Mouse (Mus musculus) heart, adult 18-20 months (tissue): ENCODE measurements around the gene Mtmr11. TPM values are rescaled to one million over a fixed set of nuclear protein-coding genes. Genes with fewer than 3 reads are reported as not detected.
"Not testable (repeated sequence)": the region's sequence is repeated elsewhere in the genome, so short reads cannot be mapped to it uniquely, and the experiment has no call there.

Experiments used
- DNase-seq, 2 experiments: peaks; one replicate each; pipeline ENCODE4 v3.0.0; 2021 to 2022; ENCODE audit warnings: mixed read lengths in 1 of 2
- microRNA-seq, 2 experiments: library from miRNA; unstranded; fragments of <30 nt; microRNA quantifications; one replicate each; pipeline ENCODE4 v1.2.0; 2022
- total RNA-seq, 2 experiments: library from RNA; stranded (reverse); gene quantifications; 2 replicates each; pipeline ENCODE4 v1.2.3; 2021

Gene Mtmr11
- total RNA-seq, 2 experiments from 2014 or later, result 1.7 to 3.4 TPM

DNA sequence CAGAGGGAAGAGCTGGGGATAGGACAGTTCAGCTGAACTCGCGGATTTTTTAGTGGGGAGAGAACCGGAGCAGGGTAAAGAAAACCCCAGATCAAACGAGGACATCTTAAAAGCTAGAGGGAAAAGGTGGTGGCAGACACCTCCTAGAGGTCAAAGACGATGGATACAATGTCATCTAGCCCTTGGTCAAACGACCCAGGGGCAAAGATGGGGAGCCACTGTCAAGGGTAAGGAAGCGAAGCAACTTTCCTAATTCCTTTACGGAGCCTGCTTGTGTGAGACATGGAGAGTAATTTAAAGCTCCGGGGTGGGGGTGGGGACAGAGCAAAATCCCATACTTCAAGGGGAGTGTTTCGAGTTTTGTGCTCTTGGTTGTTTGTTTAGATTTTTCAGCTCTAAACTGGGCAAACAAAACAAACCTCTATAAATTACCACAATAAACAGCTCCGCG, 57.4 kb downstream of the Mtmr11 start:
- peak; percentile 42 to 66 for DNase-seq

DNA sequence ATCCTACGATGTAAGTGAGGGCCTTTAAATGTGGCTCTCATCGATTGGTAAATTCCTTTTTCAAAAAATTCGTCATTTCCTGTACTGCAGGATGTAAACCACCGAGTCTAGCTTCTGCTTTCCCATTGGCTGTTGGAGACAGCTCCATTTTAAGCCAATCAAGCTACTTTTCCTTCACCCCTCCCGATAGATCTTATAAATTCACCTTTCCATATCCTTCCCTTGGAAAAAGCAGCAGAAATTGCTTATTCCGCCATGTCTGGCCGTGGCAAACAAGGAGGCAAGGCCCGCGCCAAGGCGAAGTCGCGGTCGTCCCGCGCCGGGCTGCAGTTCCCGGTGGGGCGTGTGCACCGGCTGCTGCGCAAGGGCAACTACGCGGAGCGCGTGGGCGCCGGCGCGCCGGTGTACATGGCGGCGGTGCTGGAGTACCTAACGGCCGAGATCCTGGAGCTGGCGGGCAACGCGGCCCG, 57.9 kb downstream of the Mtmr11 start, which contains the start of the genes Bola1 and Hist2h2ab:
TSS of gene Bola1 (minus strand) at position 49 of the 470 bp plus-strand sequence.
TSS of gene Hist2h2ab (plus strand) at position 205 of the 470 bp plus-strand sequence.
- DNase-seq, result peak; percentile 88 to 89

DNA sequence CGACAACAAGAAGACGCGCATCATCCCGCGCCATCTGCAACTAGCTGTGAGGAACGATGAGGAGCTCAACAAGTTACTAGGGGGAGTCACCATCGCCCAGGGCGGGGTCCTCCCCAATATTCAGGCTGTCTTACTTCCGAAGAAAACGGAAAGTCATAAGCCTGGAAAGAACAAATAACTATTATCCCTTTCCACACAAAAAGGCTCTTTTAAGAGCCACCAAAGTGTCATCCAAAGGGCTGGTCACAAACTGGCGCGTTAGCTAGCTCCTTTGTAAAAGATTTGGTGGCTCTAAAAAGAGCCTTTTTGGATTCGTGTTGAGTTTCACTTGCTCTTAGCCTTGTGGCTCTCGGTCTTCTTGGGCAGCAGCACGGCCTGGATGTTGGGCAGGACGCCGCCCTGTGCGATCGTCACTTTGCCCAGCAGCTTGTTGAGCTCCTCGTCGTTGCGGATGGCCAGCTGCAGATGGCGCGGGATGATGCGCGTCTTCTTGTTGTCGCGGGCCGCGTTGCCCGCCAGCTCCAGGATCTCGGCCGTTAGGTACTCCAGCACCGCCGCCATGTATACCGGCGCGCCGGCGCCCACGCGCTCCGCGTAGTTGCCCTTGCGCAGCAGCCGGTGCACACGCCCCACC, 58.4 kb downstream of the Mtmr11 start:
- not testable (repeated sequence) for DNase-seq

GRCm38 (mm10) chr3:96220765-96221639, 59.2 kb downstream of the Mtmr11 start, which contains the start of the genes Hist2h2ac and Hist2h2be:
TSS of gene Hist2h2ac (minus strand) at chr3:96220880.
TSS of gene Hist2h2be (plus strand) at chr3:96221119.
- DNase-seq, result peak; percentile 94 to 96

Small RNA genes lying within 50 kb of the gene (microRNA-seq; reads per million reads assigned to microRNA genes)
- 0 reads per million in 2 experiments for gene Gm44492

Other genes starting within 250 kb of the Mtmr11 start
- 10 to 100 TPM; 87.2 to 89.3 TPM for gene Anp32e, start 232.8 kb upstream of the Mtmr11 start, total RNA-seq
- gene Plekho1, start 166.0 kb upstream of the Mtmr11 start, total RNA-seq, result 10 to 100 TPM; 64.7 to 68.2 TPM
- gene Vps45, start 103.5 kb upstream of the Mtmr11 start, total RNA-seq, result 10 to 100 TPM; 22.5 to 27.1 TPM
- gene Otud7b, start 57.5 kb upstream of the Mtmr11 start, total RNA-seq, result 10 to 100 TPM; 50.3 to 57.4 TPM
- gene Sf3b4, start 10.3 kb downstream of the Mtmr11 start, total RNA-seq, result 10 to 100 TPM; 15.4 to 18.7 TPM
- gene Sv2a, start 19.1 kb downstream of the Mtmr11 start, total RNA-seq, result 1 to 10 TPM; 1.8 to 2.1 TPM
- gene Bola1, start 57.7 kb downstream of the Mtmr11 start, total RNA-seq, result 10 to 100 TPM; 28.1 to 34.4 TPM
- gene Hist2h2ab, start 57.9 kb downstream of the Mtmr11 start, total RNA-seq, result 1 to 10 TPM; 1.8 to 1.9 TPM
- 10 to 100 TPM; 18.4 to 22.1 TPM for gene Hist2h2ac, start 58.9 kb downstream of the Mtmr11 start, total RNA-seq
- gene Hist2h2be, start 59.1 kb downstream of the Mtmr11 start, total RNA-seq, result 1 to 10 TPM; 7.9 to 8.4 TPM
- 1 to 10 TPM; 4.0 to 9.0 TPM for gene Hist2h3c2, start 77.1 kb downstream of the Mtmr11 start, total RNA-seq
- gene Hist2h2aa2, start 78.3 kb downstream of the Mtmr11 start, total RNA-seq, result 100 to 1,000 TPM; 189 to 197 TPM
- gene Hist2h2aa1, start 83.5 kb downstream of the Mtmr11 start, total RNA-seq, result 10 to 100 TPM in 1 of 2 experiments, 1 to 10 TPM in 1; 9.3 to 14.7 TPM
- not detected for gene Hist2h3c1, start 84.7 kb downstream of the Mtmr11 start, total RNA-seq
- 10 to 100 TPM; 12.0 to 13.7 TPM for gene Hist2h4, start 101.3 kb downstream of the Mtmr11 start, total RNA-seq
- gene Hist2h3b, start 106.7 kb downstream of the Mtmr11 start, total RNA-seq, result 10 to 100 TPM; 16.8 to 21.7 TPM
- 10 to 100 TPM; 30.7 to 37.2 TPM for gene Hist2h2bb, start 107.7 kb downstream of the Mtmr11 start, total RNA-seq
- gene Fcgr1, start 132.0 kb downstream of the Mtmr11 start, total RNA-seq, result 1 to 10 TPM in 1 of 2 experiments, under 1 TPM in 1; 0.39 to 1.1 TPM